ENCODE assay signal across 9 mouse cellular contexts in the genomic region with DNA sequence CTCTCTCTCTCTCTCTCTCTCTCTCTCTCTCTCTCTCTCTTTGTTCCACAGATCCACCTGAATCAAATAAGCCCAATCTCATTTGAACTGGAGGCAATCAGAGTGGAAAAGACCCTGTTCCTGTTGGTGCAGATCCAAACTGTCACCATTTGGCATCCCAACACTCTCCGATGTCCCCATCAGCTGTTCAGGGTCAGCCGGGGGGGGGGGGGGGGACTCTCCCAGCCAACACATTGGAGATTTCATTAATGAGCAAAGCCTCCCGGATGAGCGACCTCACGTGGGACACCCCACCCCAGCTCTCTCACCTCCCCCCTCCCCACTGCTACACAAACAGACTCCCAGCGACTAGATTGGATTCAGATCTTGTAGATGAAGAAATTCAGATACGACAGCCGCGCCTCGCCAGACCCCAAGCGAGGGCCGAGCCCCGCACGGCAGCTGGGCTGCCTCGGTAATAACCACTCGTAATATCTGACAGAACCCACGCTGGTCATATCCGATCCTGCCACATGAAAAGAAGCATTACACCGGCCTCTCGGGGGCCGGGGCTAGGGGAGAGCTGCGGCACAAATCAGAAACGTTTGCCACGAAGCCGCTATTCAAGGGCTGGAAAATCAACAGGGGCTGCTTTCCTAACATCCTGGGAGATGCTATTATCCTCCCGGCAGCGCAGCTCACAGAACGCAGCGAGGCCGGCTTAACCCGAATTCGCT.
A peak's percentile ranks its signal among the peaks of the same experiment; 100 is the strongest.
DNase-seq lines count a peak whose midpoint lies in the region; ATAC-seq and TF ChIP-seq lines count a peak whose summit lies in the region.
"Had no signal": no experiment of that assay in that cellular context is flagged by ENCODE, and none has a peak within 500 bp of the region (broad histone marks: within the 10 kb centered on the region; RNA-seq: fewer than 3 reads in every experiment).

No protein-coding gene starts in this region.

- no peak overlapping the region for H3K9ac ChIP-seq in stomach, embryonic 14.5 days (replicated peaks; ENCODE audit: low read depth, low read length)
- no peak overlapping the region for H3K9ac ChIP-seq in stomach, postnatal 0 days (ENCODE audit: low read length)
- peak overlapping the region; percentile 47; the same call in 1 of the 2 replicates for H3K9ac ChIP-seq in midbrain, embryonic 11.5 days (ENCODE audit: low read length)

- no peak for TF ChIP-seq EP300 in stomach, postnatal 0 days (optimal IDR thresholded peaks at IDR 0.05)

- H3K4me2 ChIP-seq in stomach, embryonic 14.5 days (replicated peaks; ENCODE audit: low read depth, low read length), result no peak overlapping the region; the same call in 1 of the 2 replicates
- no peak overlapping the region for H3K4me2 ChIP-seq in stomach, postnatal 0 days (replicated peaks; ENCODE audit: low read depth)
- H3K4me2 ChIP-seq in midbrain, embryonic 11.5 days, result peak overlapping the region; percentile 35; the same call in 1 of the 2 replicates

- H3K27me3 ChIP-seq in stomach, embryonic 14.5 days (ENCODE audit: control insufficient read depth, insufficient read depth, low read length), result no peaks in the 10 kb centered on the region
- no peaks in the 10 kb centered on the region for H3K27me3 ChIP-seq in stomach, postnatal 0 days (ENCODE audit: control insufficient read depth, insufficient read depth, low read length)
- 0 out of 2 replicates have a peak, but pooled peaks cover 3% of the 10 kb centered on the region for H3K27me3 ChIP-seq in midbrain, embryonic 11.5 days (ENCODE audit: control insufficient read depth, insufficient read depth, low read length)

- H3K4me3 ChIP-seq in stomach, embryonic 14.5 days (ENCODE audit: low read depth, low read length), result no peak overlapping the region
- no peak overlapping the region for H3K4me3 ChIP-seq in stomach, postnatal 0 days (ENCODE audit: low read depth, low read length)
- H3K4me3 ChIP-seq in midbrain, embryonic 11.5 days (ENCODE audit: low read depth, low read length), result no peak overlapping the region

- H3K9me3 ChIP-seq in stomach, embryonic 14.5 days (ENCODE audit: control insufficient read depth, low read depth, low read length), result no peaks in the 10 kb centered on the region
- no peaks in the 10 kb centered on the region for H3K9me3 ChIP-seq in stomach, postnatal 0 days (ENCODE audit: control insufficient read depth, low read length)
- no peaks in the 10 kb centered on the region for H3K9me3 ChIP-seq in midbrain, embryonic 11.5 days (ENCODE audit: control insufficient read depth, low read length)

- TF ChIP-seq CTCF in stomach, postnatal 0 days (IDR thresholded peaks at IDR 0.05; ENCODE audit: low read depth), result no peak

- peak overlapping the region; percentile 15; the same call in 1 of the 2 replicates for H3K27ac ChIP-seq in stomach, embryonic 14.5 days (ENCODE audit: low read length)
- H3K27ac ChIP-seq in stomach, postnatal 0 days (replicated peaks), result no peak overlapping the region
- H3K27ac ChIP-seq in midbrain, embryonic 11.5 days (ENCODE audit: low read depth, low read length), result peak overlapping the region; percentile 73

- no peaks in the 10 kb centered on the region; the same call in 1 of the 2 replicates for H3K4me1 ChIP-seq in stomach, embryonic 14.5 days (ENCODE audit: control insufficient read depth, insufficient read depth, low read length)
- H3K4me1 ChIP-seq in stomach, postnatal 0 days (replicated peaks; ENCODE audit: control insufficient read depth, insufficient read depth), result no peaks in the 10 kb centered on the region
- peaks cover 35% of the 10 kb centered on the region for H3K4me1 ChIP-seq in midbrain, embryonic 11.5 days (ENCODE audit: control insufficient read depth, insufficient read depth, low read length)

- ATAC-seq in stomach, embryonic 14.5 days (ENCODE audit: insufficient number of reproducible peaks, insufficient read depth, low FRiP score, low read depth), result no peak
- no peak for ATAC-seq in stomach, postnatal 0 days (ENCODE audit: low FRiP score, low TSS enrichment)
- ATAC-seq in midbrain, embryonic 11.5 days (ENCODE audit: low FRiP score), result peak; percentile 58
- no peak for ATAC-seq in cerebellum, adult (ENCODE audit: insufficient number of reproducible peaks, low FRiP score, low TSS enrichment)

- WGBS in stomach, embryonic 14.5 days, result 28% methylated on average over 32 of the region's 32 CpGs
- WGBS in stomach, postnatal 0 days, result 35% methylated on average over 31 of the region's 32 CpGs
- WGBS in midbrain, embryonic 11.5 days, result 20% methylated on average over 31 of the region's 32 CpGs

- peak; percentile 35 to 40 for DNase-seq in cerebellum, postnatal 10 days
- no peak for DNase-seq in cerebellum, adult 11 months
- no peak for DNase-seq in stomach, postnatal 0 days (ENCODE audit: low spot score)
- peak; percentile 90 for DNase-seq in midbrain, embryonic 11.5 days (ENCODE audit: low spot score, missing footprints)
- DNase-seq in thymus, postnatal 25 days, result no peak
- no peak for DNase-seq in right cerebral cortex, postnatal 25 days
- DNase-seq: gastrocnemius, postnatal 14 days had no signal

- H3K36me3 ChIP-seq in stomach, embryonic 14.5 days (ENCODE audit: control insufficient read depth, insufficient read depth, low read length), result no peaks in the 10 kb centered on the region
- H3K36me3 ChIP-seq in stomach, postnatal 0 days (ENCODE audit: control insufficient read depth, insufficient read depth, low read length), result no peaks in the 10 kb centered on the region
- H3K36me3 ChIP-seq in midbrain, embryonic 11.5 days (ENCODE audit: control insufficient read depth, insufficient read depth, low read length), result no peaks in the 10 kb centered on the region

Comparison
In these comparisons a context has a peak if more than half of its experiments do, and no peak if none do; other contexts are left out.
1. DNase-seq: peak in cerebellum, postnatal 10 days (2 of 2) and midbrain, embryonic 11.5 days (single experiment); none in cerebellum, adult 11 months (single experiment), stomach, postnatal 0 days (single experiment), thymus, postnatal 25 days (single experiment) and right cerebral cortex, postnatal 25 days (single experiment).